Mouse (Mus musculus): ENCODE measurements around the gene Sprr2e.

- TF ChIP-seq POLR2A (IDR thresholded peaks at IDR 0.05; ENCODE audit: borderline replicate concordance, insufficient read depth, low read length) (no peak), CTCF (IDR thresholded peaks at IDR 0.05; ENCODE audit: borderline replicate concordance, insufficient read depth, low read depth, low read length) (no peak)
Measured at GRCm38 (mm10) chr3:92351843-92352242, at the start of gene Sprr2e.
